Mouse (Mus musculus) T-helper 2 cell (primary cell): Measurements from ENCODE around the gene Gyg.

Experiments
- in situ Hi-C: fragments of 300-600 bp; cut with MboI, MseI; formaldehyde crosslinking; loops from one replicate; pipeline ENCODE4 v1.15.1; 2025; ENCODE audit warnings: high pct_unique_total_duplicates

Gene Gyg

DNA sequence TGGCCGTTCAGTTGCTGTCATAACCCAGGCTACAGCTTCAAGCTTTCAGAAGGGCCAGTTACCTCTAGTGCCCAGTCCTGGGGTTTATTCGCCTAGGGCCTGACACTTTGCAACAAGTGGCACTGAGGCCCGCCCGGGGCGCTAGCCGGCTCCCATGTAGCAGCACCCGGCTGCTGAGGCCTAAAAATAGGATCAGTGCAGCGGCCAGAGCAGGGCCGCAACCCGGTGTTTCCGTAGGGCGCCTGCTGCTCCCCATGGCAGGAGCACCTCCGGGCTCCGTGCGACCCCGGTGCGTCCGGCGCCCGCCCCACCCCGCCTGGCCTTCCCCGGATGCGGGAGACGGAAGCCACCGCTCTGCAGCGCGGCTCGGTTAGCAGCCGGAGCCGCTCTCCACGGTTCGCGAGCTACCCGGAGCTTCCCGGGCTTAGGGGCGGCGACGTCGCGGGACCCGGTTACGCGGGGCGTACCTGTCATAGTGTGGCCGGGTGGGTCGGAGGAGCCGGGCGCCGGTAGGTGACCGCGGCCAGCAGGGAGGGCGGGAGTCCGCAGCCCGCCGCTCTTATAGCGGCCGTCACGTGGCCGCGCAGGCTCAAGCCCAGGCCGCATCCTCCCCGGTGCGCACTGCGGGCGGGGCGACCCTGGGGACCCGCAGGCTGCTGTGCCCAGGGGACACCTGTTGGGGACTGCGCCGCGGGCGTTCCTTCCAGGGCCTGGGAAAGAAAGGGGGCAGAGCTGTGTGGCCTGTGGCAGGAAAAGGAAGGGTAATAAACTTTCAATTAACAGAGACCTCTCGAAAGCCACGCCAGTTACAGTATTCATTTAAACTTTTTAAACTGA is at the start of gene Gyg:
Gyg (minus strand) TSS at position 787 of the 837 bp plus-strand sequence.
- in situ Hi-C loops: loop anchor here (5.0 kb wide), 1 partner anchor 527 kb away; the partner anchor contains the start of gene 1700064H15Rik

DNA sequence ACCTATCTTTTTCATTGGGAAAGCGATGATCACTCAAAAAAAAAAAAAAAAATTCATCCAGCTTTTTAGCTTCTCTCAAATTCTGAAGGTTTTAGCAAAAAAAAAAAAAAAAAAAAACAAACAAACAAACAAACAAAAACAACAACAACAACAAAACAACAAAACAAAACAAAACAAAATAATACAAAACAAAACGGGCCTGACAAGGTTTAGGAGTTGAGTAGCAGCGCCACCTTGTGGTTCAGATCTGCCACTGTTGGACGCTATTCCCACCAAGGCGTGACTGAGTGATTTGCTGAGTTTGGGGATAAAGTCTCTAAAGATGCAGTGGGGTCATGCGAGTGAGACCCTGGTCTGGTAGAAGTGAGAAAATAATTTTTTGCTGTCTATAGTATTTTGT is 43.8 kb upstream of the Gyg start:
- in situ Hi-C loops: loop anchor here (10.0 to 25.0 kb wide), 2 partner anchors 287 to 674 kb away; no protein-coding TSS in a partner anchor

DNA sequence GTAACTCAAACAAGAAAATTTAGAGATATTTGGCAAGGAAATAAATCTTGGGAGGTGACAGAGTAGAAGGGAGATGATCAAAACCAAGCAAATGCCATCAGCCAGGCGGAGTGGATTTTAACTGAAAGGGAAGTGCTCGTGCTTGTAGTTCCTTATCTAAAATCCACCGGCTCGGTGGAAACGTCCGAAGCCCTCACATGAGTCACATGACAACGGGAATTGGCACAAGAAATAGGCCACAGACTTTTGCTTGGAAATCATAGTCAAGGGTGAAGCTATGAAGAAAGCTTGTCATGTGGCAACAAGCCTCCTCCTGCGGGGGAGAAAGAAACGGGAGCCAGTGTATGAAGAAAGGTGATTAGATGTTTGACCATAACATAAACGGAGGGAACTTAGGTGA is 42.8 kb upstream of the Gyg start:
- in situ Hi-C loops: loop anchor here (10.0 to 25.0 kb wide), 2 partner anchors 286 to 673 kb away; no protein-coding TSS in a partner anchor

DNA sequence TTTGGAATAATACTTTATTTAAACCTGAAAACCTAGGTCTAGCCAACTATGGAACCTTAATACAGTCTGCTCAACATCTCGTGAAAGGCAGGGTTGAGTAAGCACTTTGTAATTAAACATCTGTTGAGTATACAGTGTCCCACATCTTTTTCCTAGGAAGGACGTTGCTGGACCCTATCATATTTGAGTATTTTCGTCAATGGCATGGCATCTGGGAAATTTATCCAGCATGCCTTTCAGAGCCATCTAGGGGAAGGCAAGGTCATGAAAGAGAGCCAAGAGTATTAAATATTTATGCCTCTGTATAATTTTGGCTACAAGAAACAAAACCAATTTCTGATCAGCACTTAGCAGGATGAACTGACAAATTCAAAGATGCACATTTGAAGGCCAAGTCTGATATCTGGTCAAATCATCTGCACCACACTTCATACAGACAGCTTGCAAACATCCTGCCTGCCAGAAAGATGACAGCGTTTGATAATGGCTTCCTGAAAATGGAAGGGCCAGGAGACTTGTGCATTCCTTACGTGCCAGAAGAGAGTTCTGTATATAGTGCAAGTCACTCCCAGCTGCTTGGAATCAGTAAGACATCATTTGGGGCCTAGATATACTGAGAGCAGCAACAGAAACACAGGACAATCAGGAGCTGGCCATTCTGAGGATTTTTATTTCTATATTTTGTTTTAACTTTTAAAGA is 34.0 kb upstream of the Gyg start:
- in situ Hi-C loops: loop anchor here (25.0 kb wide), 1 partner anchor 277 kb away; no protein-coding TSS in a partner anchor

DNA sequence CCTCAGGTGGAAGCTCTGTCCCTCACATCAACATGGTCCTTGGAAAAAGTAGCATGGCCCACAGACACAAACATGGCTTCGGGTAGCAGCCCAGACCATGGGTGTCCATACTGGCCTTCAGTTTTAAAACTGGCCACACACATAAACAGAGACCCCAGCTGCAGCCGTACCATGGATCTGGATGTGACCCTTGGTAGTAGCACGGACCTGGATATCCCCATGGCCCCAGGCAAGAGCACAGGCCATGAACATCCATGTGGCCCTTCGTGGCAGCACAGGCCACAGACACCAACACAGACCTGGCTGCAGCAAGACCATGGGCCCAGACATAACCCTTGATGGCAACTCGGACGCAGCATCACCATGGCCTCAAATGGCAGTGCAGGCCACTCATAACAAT is 17.3 kb upstream of the Gyg start:
- in situ Hi-C loops: no loop called here

- in situ Hi-C loops: no loop called here
These were observed 12.4 kb upstream of the Gyg start for GRCm38 (mm10) chr3:20167487-20167886.

- in situ Hi-C loops: no loop called here
These were observed 359 bp upstream of the Gyg start for GRCm38 (mm10) chr3:20155476-20155875.

- in situ Hi-C loops: loop anchor here (5.0 kb wide), 1 partner anchor 524 kb away; the partner anchor contains the start of gene 1700064H15Rik
These were observed 3.5 kb downstream of the Gyg start for GRCm38 (mm10) chr3:20151651-20152050.

- in situ Hi-C loops: loop anchor here (5.0 kb wide), 1 partner anchor 523 kb away; the partner anchor contains the start of gene 1700064H15Rik
These were observed 4.6 kb downstream of the Gyg start for GRCm38 (mm10) chr3:20150511-20150910.

- in situ Hi-C loops: no loop called here
These were observed 7.5 kb downstream of the Gyg start for GRCm38 (mm10) chr3:20147647-20148046.

GRCm38 (mm10) chr3:20146884-20147395 is 8.2 kb downstream of the Gyg start:
- in situ Hi-C loops: no loop called here

DNA sequence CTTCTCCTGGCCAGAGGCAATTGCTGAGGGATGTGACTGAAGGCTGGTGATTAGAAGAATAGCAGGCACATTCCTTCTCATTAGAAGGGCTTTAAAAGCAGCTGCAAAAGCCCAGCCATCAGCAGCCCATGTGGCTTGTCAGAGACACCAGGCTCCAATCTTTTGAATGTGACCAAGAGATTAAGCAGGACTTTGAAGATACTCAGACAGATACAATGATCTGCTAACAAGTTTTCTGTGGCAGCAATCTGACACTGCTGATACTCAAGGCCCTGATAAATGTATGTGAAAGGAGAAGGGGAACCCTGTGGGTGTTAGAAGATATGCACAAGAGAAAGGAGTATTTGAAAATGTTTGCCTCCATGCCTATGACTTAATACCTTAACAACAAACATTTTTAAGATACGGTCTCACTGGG is 9.4 kb downstream of the Gyg start:
- in situ Hi-C loops: no loop called here

DNA sequence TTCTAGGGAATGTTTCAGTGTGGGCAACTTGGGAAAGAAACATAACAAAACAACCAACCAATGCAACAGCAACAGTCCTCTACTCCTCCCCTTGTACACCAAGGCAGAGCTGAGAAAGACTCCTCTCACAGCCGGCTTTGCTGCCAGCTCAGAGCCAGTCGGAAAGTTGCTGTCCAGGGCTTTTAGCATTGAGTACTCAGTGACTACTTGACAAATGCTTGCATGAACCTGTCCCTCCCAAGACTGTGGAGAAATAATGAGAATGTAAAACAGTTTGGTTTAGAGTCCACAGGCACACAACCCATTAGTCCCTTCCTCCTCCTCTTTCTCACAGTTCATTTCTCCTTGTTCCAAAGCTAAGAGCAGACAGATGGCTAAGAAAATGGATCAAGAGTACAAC is 10.7 kb downstream of the Gyg start:
- in situ Hi-C loops: no loop called here

GRCm38 (mm10) chr3:20143726-20144125 is 11.4 kb downstream of the Gyg start:
- in situ Hi-C loops: no loop called here

DNA sequence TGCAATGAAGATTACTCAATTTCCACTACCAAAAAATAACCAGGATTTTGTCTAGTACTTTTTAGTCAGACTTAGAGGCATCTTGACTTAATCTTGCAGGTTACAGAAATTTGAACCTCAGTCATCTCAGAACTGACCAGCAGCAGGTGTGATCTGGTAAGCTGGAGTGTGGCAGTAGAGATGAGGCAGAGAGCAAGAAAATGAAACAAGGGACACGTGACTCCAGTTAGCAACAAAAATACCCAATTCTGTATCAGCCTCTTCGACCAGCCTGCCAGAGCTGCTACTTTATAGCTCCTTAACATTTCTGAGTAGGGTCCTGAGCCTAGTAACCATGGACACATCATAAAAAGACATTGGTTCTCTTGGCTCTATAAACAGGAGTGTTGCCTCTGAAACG is 12.5 kb downstream of the Gyg start:
- in situ Hi-C loops: no loop called here

DNA sequence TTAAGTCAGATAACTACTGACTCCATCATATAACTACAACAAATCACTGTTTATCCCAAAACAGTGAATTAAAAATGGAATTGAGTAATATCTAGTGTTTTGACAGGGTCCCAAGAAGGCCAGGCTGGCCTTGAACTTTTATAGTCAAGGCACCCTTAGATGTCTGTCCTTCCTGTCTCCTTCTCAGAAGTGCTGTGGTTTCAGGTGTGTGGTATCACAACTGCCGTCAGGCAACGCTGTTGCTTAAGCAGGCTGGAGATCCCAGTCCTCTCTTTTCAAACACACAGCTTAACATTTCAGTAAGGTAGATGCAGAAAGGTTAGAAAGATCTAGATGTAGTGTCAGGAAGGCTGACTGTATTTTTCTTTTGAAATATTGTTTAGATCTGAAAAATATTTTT is 13.0 kb downstream of the Gyg start:
- in situ Hi-C loops: no loop called here

- in situ Hi-C loops: no loop called here
These were observed 13.4 kb downstream of the Gyg start for GRCm38 (mm10) chr3:20141679-20142078.

DNA sequence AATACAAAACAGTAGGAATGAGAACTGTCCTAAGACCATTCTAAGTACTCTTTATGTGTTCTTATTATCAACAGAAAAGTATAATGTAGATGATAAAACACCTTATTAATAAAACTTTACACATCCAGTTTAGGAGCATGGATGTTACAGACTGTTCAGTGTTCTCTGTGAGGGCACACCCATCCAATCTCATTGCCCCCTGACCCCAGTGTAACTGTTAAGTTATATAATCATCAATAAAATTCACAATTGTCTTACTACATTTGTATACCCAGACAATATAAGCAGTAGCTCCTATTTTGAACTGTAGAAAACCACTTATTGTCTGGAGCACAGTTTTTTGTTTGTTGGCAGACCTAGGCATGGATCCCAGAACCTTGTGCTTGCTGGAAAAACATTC is 13.9 kb downstream of the Gyg start:
- in situ Hi-C loops: no loop called here

- in situ Hi-C loops: no loop called here
These were observed 18.1 kb downstream of the Gyg start for GRCm38 (mm10) chr3:20136868-20137581.

- in situ Hi-C loops: no loop called here
These were observed 20.6 kb downstream of the Gyg start for GRCm38 (mm10) chr3:20134545-20134944.

DNA sequence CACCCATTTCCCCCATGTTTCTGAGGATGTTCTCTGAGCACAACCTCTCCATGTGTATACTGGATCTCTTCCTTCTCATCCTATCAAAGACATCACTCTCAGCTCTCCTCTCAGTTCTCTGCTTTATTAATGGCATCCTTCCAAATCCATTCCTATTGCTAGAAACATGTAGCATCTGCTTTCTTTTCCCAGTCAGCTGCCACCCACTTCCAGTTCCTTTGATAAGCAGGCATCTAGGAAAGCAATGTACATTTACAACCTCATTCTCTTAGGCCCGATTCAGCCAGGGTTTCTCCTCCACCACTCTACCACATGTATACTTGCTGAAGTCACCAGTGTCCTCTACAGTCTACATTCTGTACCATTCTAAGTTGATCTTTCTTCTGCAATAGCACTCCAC is 21.4 kb downstream of the Gyg start:
- in situ Hi-C loops: no loop called here

DNA sequence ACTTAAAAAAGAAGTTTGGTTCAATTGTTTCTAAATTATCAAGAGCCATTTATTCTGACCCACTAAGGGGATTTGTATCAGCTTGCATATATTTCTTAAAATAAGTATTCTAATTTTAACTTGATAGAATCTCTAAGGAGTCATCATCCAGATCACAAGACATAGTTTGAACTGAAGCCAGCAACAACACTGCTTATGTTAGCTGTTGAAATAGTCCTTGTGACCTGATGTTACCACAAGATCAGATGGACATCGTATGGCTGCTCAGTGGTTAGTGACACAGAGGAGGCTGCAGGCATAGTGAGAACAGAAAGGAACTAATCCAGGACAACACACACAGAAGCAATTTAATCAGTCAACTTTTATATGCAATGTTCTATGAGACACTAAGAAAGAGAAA is 22.4 kb downstream of the Gyg start:
- in situ Hi-C loops: no loop called here
